Mouse (Mus musculus) heart, embryonic 16.5 days (tissue): ENCODE measurements around the gene E130218I03Rik. TPM values are rescaled to one million over a fixed set of nuclear protein-coding genes. Genes with fewer than 3 reads are reported as not detected.

Experiments used
- ATAC-seq: fragments of 200-750 bp; cut with Nextera tagmentation; replicated peaks from 2 replicates; pipeline ENCODE4 v1.8.0; 2017; ENCODE audit warnings: moderate number of reproducible peaks; ENCODE audit not compliant: insufficient read depth, low FRiP score; ENCODE audit errors: extremely low read depth
- H3K27ac ChIP-seq: fragments of 300-500 bp; sonication (generic); 2 replicates; pipeline ENCODE4 v1.5.1; 2014; ENCODE audit warnings: mild to moderate bottlenecking, low read length, control low read depth, moderate library complexity
- H3K27me3 ChIP-seq: fragments of 300-500 bp; sonication (generic); 2 replicates; pipeline ENCODE4 v1.6.1; 2014; ENCODE audit warnings: low read length, mixed read lengths; ENCODE audit not compliant: control insufficient read depth, insufficient read depth
- H3K36me3 ChIP-seq: fragments of 300-500 bp; sonication (generic); 2 replicates; pipeline ENCODE4 v1.6.1; 2014; ENCODE audit not compliant: control insufficient read depth, insufficient read depth
- H3K4me1 ChIP-seq: fragments of 300-500 bp; sonication (generic); 2 replicates; pipeline ENCODE4 v1.6.1; 2014; ENCODE audit warnings: low read length, mixed read lengths; ENCODE audit not compliant: control insufficient read depth, insufficient read depth
- H3K4me2 ChIP-seq: fragments of 300-500 bp; sonication (generic); 2 replicates; pipeline ENCODE4 v1.6.1; 2014; ENCODE audit warnings: low read depth, mild to moderate bottlenecking, control low read depth, low read length
- H3K4me3 ChIP-seq: fragments of 300-500 bp; sonication (generic); 2 replicates; pipeline ENCODE4 v1.5.1; 2014; ENCODE audit warnings: mild to moderate bottlenecking, control low read depth, low read length
- H3K9ac ChIP-seq: fragments of 300-500 bp; sonication (generic); 2 replicates; pipeline ENCODE4 v1.6.1; 2014; ENCODE audit warnings: low read length, control low read depth
- H3K9me3 ChIP-seq: fragments of 300-500 bp; sonication (generic); replicated peaks from 2 replicates; pipeline ENCODE4 v1.6.1; 2016; ENCODE audit warnings: low read length; ENCODE audit not compliant: control insufficient read depth
- WGBS: fragments of 180-500 bp; shearing (Covaris S2); extraction: QIAGEN DNeasy Blood & Tissue Kit; methylation state at CpG from one replicate; pipeline ENCODE4 v1.1.7; 2014; 5-methylcytosine and 5-hydroxymethylcytosine counted together
- polyA plus RNA-seq: library from polyadenylated mRNA; unstranded; fragments of >200 nt; fragmentation: Nextera tagmentation; extraction: Ambion mirVana; gene quantifications from 2 replicates; pipeline ENCODE4 v1.2.1, GENCODE M21; 2015

The E130218I03Rik gene
- polyA plus RNA-seq, 1 experiment from 2014 or later = not detected

- Histone ChIP-seq H3K27ac (no peak overlapping the region), H3K9me3 (no peaks in the 10 kb centered on the region), H3K36me3 (no peaks in the 10 kb centered on the region), H3K4me1 (peaks cover 38% of the 10 kb centered on the region), H3K4me2 (peak overlapping the region; percentile 94), H3K27me3 (peaks cover 53% of the 10 kb centered on the region), H3K9ac (no peak overlapping the region), H3K4me3 (peak overlapping the region; percentile 61)
- 18% methylated on average over 27 of the region's 27 CpGs for WGBS
- ATAC-seq = no peak
Observed at GRCm38 (mm10) chr4:134250116-134250929, 6.9 kb downstream of the E130218I03Rik start.

- Histone ChIP-seq H3K4me2 (peak overlapping the region; percentile 94), H3K9ac (peak overlapping the region; percentile 67), H3K4me1 (peaks cover 38% of the 10 kb centered on the region), H3K9me3 (no peaks in the 10 kb centered on the region), H3K27me3 (peaks cover 53% of the 10 kb centered on the region), H3K27ac (no peak overlapping the region), H3K36me3 (no peaks in the 10 kb centered on the region), H3K4me3 (peak overlapping the region; percentile 61)
- WGBS = 20% methylated on average over 10 of the region's 10 CpGs
- no peak for ATAC-seq
Observed at GRCm38 (mm10) chr4:134250930-134251240, 7.4 kb downstream of the E130218I03Rik start.

- ATAC-seq = no peak; the same call in 1 of the 2 replicates
- peaks cover 53% of the 10 kb centered on the region for H3K27me3 ChIP-seq
- whole genome bisulfite sequencing = 2% methylated on average over 91 of the region's 91 CpGs
- no peaks in the 10 kb centered on the region for H3K9me3 ChIP-seq
- H3K4me3 ChIP-seq = peak overlapping the region; percentile 61
- H3K27ac ChIP-seq = peak overlapping the region; percentile 11; the same call in 1 of the 2 replicates
- H3K9ac ChIP-seq = peak overlapping the region; percentile 67
- peak overlapping the region; percentile 94 for H3K4me2 ChIP-seq
- H3K36me3 ChIP-seq = no peaks in the 10 kb centered on the region
- H3K4me1 ChIP-seq = peaks cover 40% of the 10 kb centered on the region
Observed at GRCm38 (mm10) chr4:134251241-134252130, 8.0 kb downstream of the E130218I03Rik start.

- Histone ChIP-seq H3K9me3 (no peaks in the 10 kb centered on the region), H3K4me1 (peaks cover 46% of the 10 kb centered on the region), H3K36me3 (no peaks in the 10 kb centered on the region), H3K4me3 (peak overlapping the region; percentile 61), H3K4me2 (peak overlapping the region; percentile 94), H3K27ac (peak overlapping the region; percentile 12), H3K9ac (peak overlapping the region; percentile 67), H3K27me3 (peaks cover 48% of the 10 kb centered on the region)
- ATAC-seq = no peak
- 28% methylated on average over 22 of the region's 22 CpGs for WGBS
Observed at GRCm38 (mm10) chr4:134252131-134252910, 8.9 kb downstream of the E130218I03Rik start.

DNA sequence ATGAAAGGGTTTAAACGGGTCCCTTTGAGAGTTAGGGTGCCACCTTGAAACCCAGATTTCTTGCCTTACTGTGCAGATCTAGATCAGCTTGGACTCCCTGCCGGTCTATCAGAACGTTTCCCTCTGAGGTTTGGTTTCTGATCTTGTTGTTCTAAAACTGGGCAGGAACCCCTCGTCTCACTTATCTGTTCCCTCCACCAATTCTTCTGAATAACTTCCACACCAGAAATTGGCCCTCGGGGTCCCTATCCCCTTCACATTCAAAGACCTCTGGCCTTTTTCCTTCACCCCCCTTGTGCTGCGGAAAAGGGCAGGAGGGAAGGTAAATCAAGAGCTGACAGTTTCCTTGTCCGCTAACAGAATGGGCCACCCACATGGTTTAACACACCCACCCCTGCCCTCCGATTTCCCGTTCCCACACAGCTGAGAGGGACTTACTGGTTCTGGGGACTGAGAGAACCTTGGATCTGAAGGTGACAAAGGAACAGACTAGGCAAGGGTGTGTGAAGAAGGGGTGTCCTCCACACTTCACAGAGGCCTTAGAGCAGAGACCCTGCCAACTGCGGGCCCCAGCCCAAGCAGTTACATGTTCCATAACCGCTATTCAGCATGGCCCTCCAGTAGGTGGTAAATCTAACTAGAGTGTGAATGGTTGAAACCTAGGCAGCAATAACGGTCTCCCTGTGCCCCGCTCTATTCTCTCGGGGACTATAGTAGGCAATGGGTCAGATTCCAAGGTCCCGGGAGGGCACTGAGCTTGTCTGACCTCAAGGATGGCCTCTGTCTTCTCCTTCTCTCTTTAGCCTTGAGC lies 9.7 kb downstream of the E130218I03Rik start:
- Histone ChIP-seq H3K4me3 (peak overlapping the region; percentile 61), H3K27me3 (peaks cover 44% of the 10 kb centered on the region), H3K4me2 (peak overlapping the region; percentile 94), H3K9ac (peak overlapping the region; percentile 43), H3K4me1 (peaks cover 46% of the 10 kb centered on the region), H3K9me3 (no peaks in the 10 kb centered on the region), H3K36me3 (no peaks in the 10 kb centered on the region), H3K27ac (peak overlapping the region; percentile 60)
- 43% methylated on average over 15 of the region's 15 CpGs for WGBS
- no peak for ATAC-seq

DNA sequence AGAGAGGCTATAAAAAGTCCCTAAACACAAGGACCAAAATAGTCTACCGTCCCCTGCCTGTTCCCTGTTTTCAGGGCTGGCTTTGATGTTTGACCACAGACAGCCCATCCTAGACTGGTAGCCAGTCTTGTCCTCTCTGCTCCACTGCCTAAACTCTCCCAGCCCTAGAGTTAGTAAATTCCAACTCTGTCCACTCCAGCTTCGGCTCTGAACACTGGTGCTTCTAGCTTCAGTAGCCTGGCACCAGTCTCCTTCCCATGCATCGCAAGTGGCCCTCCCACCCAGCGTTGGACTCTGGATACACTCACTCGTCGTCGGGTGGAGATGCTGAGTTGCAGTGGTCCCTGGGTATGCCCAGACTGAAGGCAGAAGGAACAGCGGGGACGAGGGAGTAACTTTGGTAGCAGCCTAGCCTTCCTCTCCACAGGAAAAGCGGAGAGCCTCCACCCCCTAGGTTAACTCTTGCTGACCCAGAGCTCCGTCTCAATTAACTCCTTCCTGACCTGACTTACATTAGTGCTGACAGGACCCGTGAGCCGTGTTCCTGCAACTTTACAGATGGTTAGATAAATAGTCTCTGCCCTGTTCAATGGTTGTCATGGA lies 10.4 kb downstream of the E130218I03Rik start, which contains the start of gene Grrp1:
TSS of gene Grrp1 (minus strand) at position 385 of the 603 bp plus-strand sequence.
- peak within 1 kb of the TSS; percentile 94 for H3K4me2 ChIP-seq
- peak within 1 kb of the TSS; percentile 43 for H3K9ac ChIP-seq
- peak within 1 kb of the TSS; percentile 60 for H3K27ac ChIP-seq
- H3K36me3 ChIP-seq = no peaks in the 10 kb centered on the region
- H3K27me3 ChIP-seq = peaks cover 39% of the 10 kb centered on the region
- peaks cover 46% of the 10 kb centered on the region for H3K4me1 ChIP-seq
- ATAC-seq = no peak
- H3K9me3 ChIP-seq = no peaks in the 10 kb centered on the region
- peak within 1 kb of the TSS; percentile 61 for H3K4me3 ChIP-seq
- 5% methylated on average over 13 of the region's 13 CpGs for WGBS

- peaks cover 34% of the 10 kb centered on the region for H3K27me3 ChIP-seq
- WGBS = 60% methylated on average over 3 of the region's 3 CpGs
- no peak overlapping the region for H3K27ac ChIP-seq
- no peaks in the 10 kb centered on the region for H3K9me3 ChIP-seq
- no peak overlapping the region for H3K9ac ChIP-seq
- H3K4me2 ChIP-seq = no peak overlapping the region
- no peaks in the 10 kb centered on the region for H3K36me3 ChIP-seq
- H3K4me3 ChIP-seq = no peak overlapping the region
- H3K4me1 ChIP-seq = peaks cover 46% of the 10 kb centered on the region
- no peak for ATAC-seq
Observed at GRCm38 (mm10) chr4:134254835-134255234, 11.4 kb downstream of the E130218I03Rik start.

DNA sequence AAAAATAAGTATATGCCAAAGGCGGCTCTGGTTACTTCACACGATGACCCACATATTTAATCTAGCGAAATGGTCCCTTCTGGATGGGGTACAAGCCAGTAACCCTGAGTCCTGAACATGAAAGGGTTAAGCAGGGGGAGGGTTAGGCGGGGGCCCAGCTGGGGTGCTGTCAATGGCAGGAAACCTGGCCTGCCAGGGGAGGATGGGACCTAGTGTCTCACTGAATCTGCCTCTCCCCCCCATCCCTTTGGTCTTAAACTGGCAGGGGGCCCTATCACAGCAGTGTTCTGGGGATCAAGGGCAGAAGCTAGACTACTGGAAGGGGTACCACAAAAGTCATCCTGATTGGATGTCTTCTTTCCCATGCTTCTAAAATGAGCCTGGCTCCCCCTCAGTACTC lies 12.4 kb downstream of the E130218I03Rik start:
- peaks cover 40% of the 10 kb centered on the region for H3K4me1 ChIP-seq
- no peaks in the 10 kb centered on the region for H3K36me3 ChIP-seq
- H3K9me3 ChIP-seq = no peaks in the 10 kb centered on the region
- ATAC-seq = no peak
- no peak overlapping the region for H3K9ac ChIP-seq
- peak overlapping the region; percentile 38 for H3K27ac ChIP-seq
- H3K27me3 ChIP-seq = peaks cover 24% of the 10 kb centered on the region
- H3K4me2 ChIP-seq = peak overlapping the region; percentile 19; the same call in 1 of the 2 replicates
- WGBS = 50% methylated on average over 4 of the region's 4 CpGs
- H3K4me3 ChIP-seq = no peak overlapping the region
